Mouse (Mus musculus) thymus, postnatal 0 days (tissue): ENCODE measurements around the gene Dek. TPM values are rescaled to one million over a fixed set of nuclear protein-coding genes. Genes with fewer than 3 reads are reported as not detected.

Experiments used
- DNase-seq: peaks from one replicate; pipeline ENCODE4 v3.0.0-alpha.2; 2015; ENCODE audit warnings: low spot score
- polyA plus RNA-seq: library from polyadenylated mRNA; unstranded; fragments of >200 nt; fragmentation: Nextera tagmentation; extraction: Ambion mirVana; gene quantifications from 2 replicates; pipeline ENCODE4 v1.2.1, GENCODE M21; 2015

The Dek gene
- polyA plus RNA-seq, 1 experiment from 2014 or later, result 380 TPM

DNA sequence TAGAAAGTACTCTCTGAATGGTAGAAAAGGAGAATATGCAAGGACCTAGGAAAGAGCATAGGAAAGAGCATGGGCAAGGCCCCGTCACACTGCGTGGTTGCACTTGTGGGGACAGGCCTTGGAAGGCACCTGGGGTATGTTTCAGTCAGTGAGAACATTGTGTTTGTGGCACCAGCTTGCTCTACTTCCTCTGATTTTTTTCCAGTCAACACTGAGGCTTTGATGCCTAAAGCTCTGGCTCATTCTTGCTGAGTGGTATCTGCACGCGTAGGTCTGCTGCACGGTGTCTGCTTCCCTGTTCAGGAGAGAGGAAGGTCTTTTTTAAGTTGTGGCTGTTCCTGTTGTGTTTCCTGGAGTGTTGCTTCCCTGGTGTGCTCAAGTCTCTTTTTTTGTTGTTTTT lies 49.2 kb downstream of the Dek start:
- DNase-seq, result peak; percentile 71

GRCm38 (mm10) chr13:47056126-47056525 lies 49.9 kb downstream of the Dek start:
- DNase-seq, result peak; percentile 83

DNA sequence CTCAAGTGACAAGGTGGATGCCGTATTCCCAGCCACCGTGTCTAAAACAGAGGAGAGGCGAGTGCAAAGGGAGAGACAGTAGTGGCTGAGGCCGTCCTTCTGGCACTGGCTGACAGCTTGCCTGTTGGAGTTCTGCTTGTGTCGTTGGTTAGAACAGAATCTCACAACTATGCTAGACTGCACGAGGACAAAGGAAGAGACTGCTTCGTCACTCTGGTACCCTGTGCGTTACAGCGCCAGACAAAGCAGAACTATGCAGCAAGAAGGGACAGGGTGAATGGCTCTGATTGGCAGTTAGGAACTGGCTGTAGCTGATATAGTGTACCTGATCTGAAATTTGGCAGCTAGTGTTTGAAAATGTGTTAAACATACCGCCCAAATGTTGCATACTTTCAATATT lies 52.0 kb downstream of the Dek start:
- no peak for DNase-seq

DNA sequence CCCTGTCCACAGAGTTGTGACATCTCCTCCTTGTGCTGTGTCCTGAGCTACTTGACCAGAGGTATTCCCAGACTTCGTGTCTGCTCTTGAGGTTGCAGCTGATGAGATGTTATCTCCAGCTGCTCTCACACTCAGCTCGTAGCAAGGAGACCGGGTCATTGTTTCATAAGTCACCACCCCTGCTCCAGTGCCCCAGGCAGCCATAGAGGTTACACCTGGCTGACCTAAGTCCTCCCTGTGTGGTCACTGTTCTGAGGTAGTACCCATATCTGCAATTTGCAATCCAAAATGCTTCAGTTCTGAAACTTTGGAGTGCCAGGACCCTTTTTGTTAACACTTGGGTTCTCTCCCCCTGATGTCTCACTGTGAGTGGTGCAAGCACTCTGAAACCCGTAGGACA lies 56.0 kb downstream of the Dek start:
- DNase-seq, result no peak

DNA sequence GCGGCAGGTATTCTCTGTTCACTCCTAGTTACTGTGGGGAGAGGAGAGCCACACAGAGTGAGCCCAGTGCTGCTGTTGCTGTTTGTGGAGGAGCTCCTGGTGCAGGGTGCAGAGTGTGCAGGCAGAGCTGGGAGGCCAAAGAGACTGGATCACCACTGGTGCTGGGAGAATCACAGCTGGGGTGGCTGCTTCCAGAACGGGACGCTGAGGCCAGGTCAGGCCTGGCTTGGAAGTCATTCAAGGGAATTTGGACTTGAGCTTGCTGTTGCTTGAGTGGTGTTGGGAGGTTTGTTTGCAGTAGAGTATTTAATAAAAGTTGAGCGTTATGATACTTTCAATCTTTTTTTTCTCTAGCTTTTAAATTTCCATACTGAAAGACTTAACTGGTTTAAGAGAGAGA lies 58.0 kb downstream of the Dek start:
- no peak for DNase-seq

- peak; percentile 39 for DNase-seq
Measured at GRCm38 (mm10) chr13:47044617-47044947, 61.4 kb downstream of the Dek start, which contains the start of gene Tpmt. Gene Tpmt, minus strand, starts transcription at chr13:47044737.

GRCm38 (mm10) chr13:47043833-47044616 lies 62.0 kb downstream of the Dek start:
- DNase-seq, result no peak

GRCm38 (mm10) chr13:47043030-47043680 lies 62.8 kb downstream of the Dek start, which contains the start of gene Kdm1b:
Gene Kdm1b, plus strand, starts transcription at chr13:47043499.
- peak; percentile 98 for DNase-seq

DNA sequence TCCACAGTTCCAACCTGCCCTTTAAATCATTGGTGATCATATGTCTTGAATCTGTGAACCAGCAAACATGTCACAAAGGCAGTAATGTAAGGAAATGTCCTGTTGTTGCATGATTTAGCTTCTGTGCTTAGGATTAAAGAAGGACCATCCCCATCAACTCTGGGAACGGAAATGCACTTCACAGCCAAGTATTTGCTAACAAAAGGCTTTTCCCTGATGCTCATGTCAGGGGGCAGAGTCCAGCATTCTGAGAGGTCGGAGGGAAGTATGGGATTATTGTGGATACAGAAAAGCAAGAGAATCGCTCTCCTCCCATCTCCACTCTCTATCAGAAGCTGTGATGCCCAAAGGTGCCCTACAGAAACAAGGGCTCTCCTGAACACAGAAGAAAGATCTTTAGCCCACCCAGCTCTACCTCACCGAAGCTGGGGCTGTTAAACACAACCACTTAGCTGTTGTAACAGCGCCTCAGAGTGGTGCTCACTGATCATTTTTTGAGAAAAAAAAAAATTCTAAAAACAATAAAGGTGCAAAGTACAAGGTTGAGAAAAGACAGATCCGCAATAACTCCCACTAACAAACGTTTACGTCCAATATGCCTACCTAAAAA lies 63.9 kb downstream of the Dek start:
- peak; percentile 10 for DNase-seq

DNA sequence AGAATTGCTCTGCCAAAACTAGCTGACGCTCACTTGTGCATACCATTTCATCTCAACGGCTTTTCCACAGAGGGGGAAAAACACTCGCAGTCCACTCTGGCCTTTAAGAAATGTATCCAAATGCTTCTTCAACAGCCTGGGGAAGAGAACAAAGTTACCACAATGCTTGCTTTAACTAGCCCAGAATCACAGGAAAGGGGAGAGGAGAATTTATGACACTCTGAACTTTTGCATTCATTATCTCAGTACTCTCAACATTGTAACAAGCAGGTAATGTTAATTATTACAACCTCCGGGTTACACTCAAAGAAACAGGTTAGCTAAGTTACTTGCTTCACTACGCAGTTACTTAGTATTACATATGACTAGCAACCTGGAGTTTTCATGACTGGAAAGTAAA lies 65.9 kb downstream of the Dek start:
- DNase-seq, result no peak

DNA sequence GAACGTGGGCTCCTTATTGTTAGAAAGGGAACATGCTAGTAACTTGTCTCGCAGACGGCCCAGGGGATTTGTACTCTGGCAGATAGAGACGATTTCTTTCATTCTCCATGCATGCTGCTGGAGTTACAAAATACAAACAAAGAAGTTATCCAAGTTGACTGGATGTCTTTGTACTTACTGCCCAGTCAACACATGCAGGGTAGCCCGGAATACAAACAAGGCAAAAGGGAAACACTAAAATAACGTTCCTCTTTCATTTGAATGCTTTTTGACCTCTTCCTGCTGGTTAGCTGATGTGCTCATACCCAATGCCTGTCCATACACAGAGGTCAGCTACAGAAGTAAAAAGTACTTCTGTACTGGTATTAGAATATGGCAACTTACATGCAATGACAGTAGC lies 68.1 kb downstream of the Dek start:
- no peak for DNase-seq

Other genes with a start within 250 kb of the Dek start
- gene Kif13a, start 176.3 kb downstream of the Dek start, polyA plus RNA-seq, result 5.5 and 6.3 TPM in 2 replicates
- 1.1 and 1.2 TPM in 2 replicates for gene Nhlrc1, start 91.4 kb downstream of the Dek start, polyA plus RNA-seq
- 18.6 and 20.0 TPM in 2 replicates for gene Kdm1b, start 62.7 kb downstream of the Dek start, polyA plus RNA-seq
- gene Tpmt, start 61.5 kb downstream of the Dek start, polyA plus RNA-seq, result 6.9 and 11.0 TPM in 2 replicates
- gene Rnf144b, start 16.5 kb upstream of the Dek start, polyA plus RNA-seq, result 1.2 and 1.3 TPM in 2 replicates